Mouse (Mus musculus): ENCODE measurements around the gene Cks1b. TPM values are rescaled to one million over a fixed set of nuclear protein-coding genes. Genes with fewer than 3 reads are reported as not detected.

The Cks1b gene
- total RNA-seq, 1 experiment = 190 TPM

- no peaks in the 10 kb centered on the region for H3K9me3 ChIP-seq (ENCODE audit: control insufficient read depth, insufficient read depth, low read depth, low read length)
- peaks cover 6 to 60% of the 10 kb centered on the region in 2 experiments for H3K4me1 ChIP-seq (ENCODE audit: control insufficient read depth in 2 of 2, insufficient read depth in 2 of 2, low read length in 2 of 2, poor library complexity in 1 of 2)
- in situ Hi-C loops (cut with MboI; ENCODE audit: low sequenced_read_pairs in 2 of 2, unreplicated experiment in 2 of 2) = no loop called here
- peak; percentile 72 for DNase-seq (ENCODE audit: low read depth, low spot score)
- H3K27ac ChIP-seq (ENCODE audit: insufficient read depth, low read depth, low read length, poor library complexity, severe bottlenecking) = peak overlapping the region; percentile 90
- peak overlapping the region in 1 of 2 experiments; percentile 13; a peak in 1 of 4 replicates for H3K4me3 ChIP-seq (ENCODE audit: insufficient read depth in 1 of 2, low read depth in 1 of 2, low read length in 2 of 2, poor library complexity in 1 of 2, severe bottlenecking in 1 of 2)
- H3K9ac ChIP-seq (ENCODE audit: insufficient read depth, low read depth, low read length, poor library complexity, severe bottlenecking) = no peak overlapping the region
- no peak for TF ChIP-seq MAFK (IDR thresholded peaks at IDR 0.05; ENCODE audit: insufficient read depth, low read depth, low read length)
- H3K36me3 ChIP-seq (ENCODE audit: control insufficient read depth, insufficient read depth, low read length, poor library complexity, severe bottlenecking) = peaks cover 17% of the 10 kb centered on the region; the same call in 1 of the 2 replicates
Observed at GRCm38 (mm10) chr3:89382033-89382882, 35.9 kb downstream of the Cks1b start.

DNA sequence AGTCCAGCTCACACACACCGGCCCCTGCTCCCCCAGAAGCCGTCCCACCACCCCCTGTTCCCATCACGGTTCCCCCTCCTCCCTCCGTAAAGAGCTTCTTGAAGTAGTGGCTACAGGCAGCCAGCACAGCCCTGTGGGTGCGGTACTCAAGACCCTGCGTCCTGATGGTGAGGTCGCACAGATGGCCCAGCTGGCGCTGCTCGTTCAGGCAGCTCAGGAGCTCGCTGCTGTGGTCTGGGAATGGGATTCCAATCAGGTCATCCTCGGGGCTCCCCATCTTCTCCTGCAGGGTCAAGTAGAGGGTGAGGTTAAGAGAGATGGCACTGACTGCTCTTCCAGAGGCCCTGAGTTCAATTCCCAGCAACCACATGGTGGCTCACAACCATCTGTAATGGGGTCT, 37.0 kb downstream of the Cks1b start:
- H3K9ac ChIP-seq (ENCODE audit: insufficient read depth, low read depth, low read length, poor library complexity, severe bottlenecking) = peak overlapping the region; percentile 54; the same call in 1 of the 2 replicates
- H3K4me1 ChIP-seq (ENCODE audit: control insufficient read depth in 2 of 2, insufficient read depth in 2 of 2, low read length in 2 of 2, poor library complexity in 1 of 2) = peaks cover 6 to 50% of the 10 kb centered on the region in 2 experiments
- no peaks in the 10 kb centered on the region for H3K9me3 ChIP-seq (ENCODE audit: control insufficient read depth, insufficient read depth, low read depth, low read length)
- no peak for TF ChIP-seq ZC3H11A (IDR thresholded peaks at IDR 0.05; ENCODE audit: borderline replicate concordance, low read depth, low read length)
- no peak for TF ChIP-seq MAFK (IDR thresholded peaks at IDR 0.05; ENCODE audit: insufficient read depth, low read depth, low read length)
- no peak for TF ChIP-seq HCFC1 (IDR thresholded peaks at IDR 0.05; ENCODE audit: borderline replicate concordance, insufficient read depth, low read length)
- TF ChIP-seq ZNF384 (IDR thresholded peaks at IDR 0.05; ENCODE audit: low read depth, low read length) = no peak
- no peak for TF ChIP-seq CHD2 (IDR thresholded peaks at IDR 0.05; ENCODE audit: low read depth, low read length)
- H3K4me3 ChIP-seq (ENCODE audit: insufficient read depth in 1 of 2, low read depth in 1 of 2, low read length in 2 of 2, poor library complexity in 1 of 2, severe bottlenecking in 1 of 2) = peak overlapping the region in 1 of 2 experiments; percentile 65; a peak in 2 of 4 replicates
- DNase-seq (ENCODE audit: low read depth, low spot score) = no peak
- H3K36me3 ChIP-seq (ENCODE audit: control insufficient read depth, insufficient read depth, low read length, poor library complexity, severe bottlenecking) = peaks cover 20% of the 10 kb centered on the region; the same call in 1 of the 2 replicates
- H3K27ac ChIP-seq (ENCODE audit: insufficient read depth, low read depth, low read length, poor library complexity, severe bottlenecking) = no peak overlapping the region; the same call in 1 of the 2 replicates
- in situ Hi-C loops (cut with MboI; ENCODE audit: low sequenced_read_pairs in 2 of 2, unreplicated experiment in 2 of 2) = no loop called here

DNA sequence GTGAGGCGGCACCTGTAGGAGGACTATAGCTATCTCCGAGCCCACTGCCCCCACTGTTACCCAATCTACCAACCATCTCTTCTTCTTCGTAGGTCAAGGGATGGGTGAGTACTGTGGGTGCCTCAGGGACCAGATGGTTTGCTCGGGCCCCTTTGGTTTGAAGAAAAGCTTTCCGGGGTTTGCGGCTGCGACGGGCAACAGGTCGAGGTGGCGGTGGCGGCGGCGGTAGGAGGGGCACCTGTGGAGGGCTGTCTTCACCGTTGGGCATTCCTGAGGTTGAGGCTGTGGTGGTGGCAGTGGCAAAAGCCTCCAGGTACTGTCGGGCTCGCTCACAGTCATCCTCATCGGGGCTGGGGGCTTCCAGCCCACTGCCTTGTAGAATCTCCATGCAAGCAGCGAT, 37.5 kb downstream of the Cks1b start:
- Histone ChIP-seq H3K36me3 (ENCODE audit: control insufficient read depth, insufficient read depth, low read length, poor library complexity, severe bottlenecking) (peaks cover 20% of the 10 kb centered on the region; the same call in 1 of the 2 replicates), H3K27ac (ENCODE audit: insufficient read depth, low read depth, low read length, poor library complexity, severe bottlenecking) (peak overlapping the region; percentile 37; the same call in 1 of the 2 replicates), H3K4me3 (ENCODE audit: insufficient read depth in 1 of 2, low read depth in 1 of 2, low read length in 2 of 2, poor library complexity in 1 of 2, severe bottlenecking in 1 of 2) (peak overlapping the region in 1 of 2 experiments; percentile 65; a peak in 2 of 4 replicates), H3K9ac (ENCODE audit: insufficient read depth, low read depth, low read length, poor library complexity, severe bottlenecking) (peak overlapping the region; percentile 54; the same call in 1 of the 2 replicates), H3K9me3 (ENCODE audit: control insufficient read depth, insufficient read depth, low read depth, low read length) (no peaks in the 10 kb centered on the region), H3K4me1 (ENCODE audit: control insufficient read depth in 2 of 2, insufficient read depth in 2 of 2, low read length in 2 of 2, poor library complexity in 1 of 2) (peaks cover 6 to 47% of the 10 kb centered on the region in 2 experiments)
- TF ChIP-seq ZNF384 (IDR thresholded peaks at IDR 0.05; ENCODE audit: low read depth, low read length) (no peak), ZC3H11A (IDR thresholded peaks at IDR 0.05; ENCODE audit: borderline replicate concordance, low read depth, low read length) (no peak), HCFC1 (IDR thresholded peaks at IDR 0.05; ENCODE audit: borderline replicate concordance, insufficient read depth, low read length) (no peak), CHD2 (IDR thresholded peaks at IDR 0.05; ENCODE audit: low read depth, low read length) (no peak), MAFK (IDR thresholded peaks at IDR 0.05; ENCODE audit: insufficient read depth, low read depth, low read length) (no peak)
- in situ Hi-C loops (cut with MboI; ENCODE audit: low sequenced_read_pairs in 2 of 2, unreplicated experiment in 2 of 2) = no loop called here
- no peak for DNase-seq (ENCODE audit: low read depth, low spot score)

- Histone ChIP-seq H3K36me3 (ENCODE audit: control insufficient read depth, insufficient read depth, low read length, poor library complexity, severe bottlenecking) (peaks cover 20% of the 10 kb centered on the region; the same call in 1 of the 2 replicates), H3K4me3 (ENCODE audit: insufficient read depth in 1 of 2, low read depth in 1 of 2, low read length in 2 of 2, poor library complexity in 1 of 2, severe bottlenecking in 1 of 2) (peak overlapping the region in 1 of 2 experiments; percentile 65; a peak in 2 of 4 replicates), H3K27ac (ENCODE audit: insufficient read depth, low read depth, low read length, poor library complexity, severe bottlenecking) (peak overlapping the region; percentile 37; the same call in 1 of the 2 replicates), H3K9ac (ENCODE audit: insufficient read depth, low read depth, low read length, poor library complexity, severe bottlenecking) (peak overlapping the region; percentile 54; the same call in 1 of the 2 replicates), H3K4me1 (ENCODE audit: control insufficient read depth in 2 of 2, insufficient read depth in 2 of 2, low read length in 2 of 2, poor library complexity in 1 of 2) (peaks cover 6 to 44% of the 10 kb centered on the region in 2 experiments), H3K9me3 (ENCODE audit: control insufficient read depth, insufficient read depth, low read depth, low read length) (no peaks in the 10 kb centered on the region)
- no peak for TF ChIP-seq ZC3H11A (IDR thresholded peaks at IDR 0.05; ENCODE audit: borderline replicate concordance, low read depth, low read length)
- TF ChIP-seq HCFC1 (IDR thresholded peaks at IDR 0.05; ENCODE audit: borderline replicate concordance, insufficient read depth, low read length) = no peak
- TF ChIP-seq MAFK (IDR thresholded peaks at IDR 0.05; ENCODE audit: insufficient read depth, low read depth, low read length) = no peak
- TF ChIP-seq ZNF384 (IDR thresholded peaks at IDR 0.05; ENCODE audit: low read depth, low read length) = no peak
- no peak for TF ChIP-seq CHD2 (IDR thresholded peaks at IDR 0.05; ENCODE audit: low read depth, low read length)
- in situ Hi-C loops (cut with MboI; ENCODE audit: low sequenced_read_pairs in 2 of 2, unreplicated experiment in 2 of 2) = no loop called here
- no peak for DNase-seq (ENCODE audit: low read depth, low spot score)
Observed at GRCm38 (mm10) chr3:89380291-89380690, 37.9 kb downstream of the Cks1b start.

All from ES-E14 (cell line).